Mouse (Mus musculus): Measurements from ENCODE around the gene Rspry1.

DNA sequence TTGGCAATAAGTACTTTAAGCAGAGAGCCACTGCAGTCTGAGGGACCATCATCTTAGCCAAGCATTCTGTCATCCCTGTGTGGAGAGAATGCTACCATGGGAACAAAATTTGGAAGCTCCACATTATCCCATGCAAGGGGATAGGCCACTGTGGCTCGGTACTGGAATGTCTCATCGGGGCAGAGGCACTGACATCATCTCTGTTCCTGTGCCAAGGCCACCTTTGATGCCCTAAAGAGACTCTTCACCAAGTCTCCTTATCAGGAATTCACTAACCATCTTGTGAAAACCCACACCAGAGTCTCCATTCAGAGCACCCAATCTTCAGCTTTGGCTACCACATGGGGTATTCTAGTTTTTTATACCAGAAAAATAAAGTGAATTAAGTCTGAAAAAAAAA is 39.4 kb downstream of the Rspry1 start:
- no peak for TF ChIP-seq MAFK (IDR thresholded peaks at IDR 0.05; ENCODE audit: insufficient read depth, low read depth, low read length)
- no peak for TF ChIP-seq CHD2 (IDR thresholded peaks at IDR 0.05; ENCODE audit: low read depth, low read length)
- no peak for TF ChIP-seq ZNF384 (IDR thresholded peaks at IDR 0.05; ENCODE audit: low read depth, low read length)

All from ES-E14 (cell line).